Mouse (Mus musculus): ENCODE results near the gene Pdss2. TPM values are rescaled to one million over a fixed set of nuclear protein-coding genes. Genes with fewer than 3 reads are reported as not detected.
A peak's percentile ranks its signal among the peaks of the same experiment; 100 is the strongest.

Pdss2 gene
- total RNA-seq, 2 experiments from 2014 or later = 17.9 to 20.5 TPM

GRCm38 (mm10) chr10:43422061-43422770, 200.9 kb downstream of the Pdss2 start:
- no peak for DNase-seq (ENCODE audit: low spot score in 2 of 2)

- DNase-seq (ENCODE audit: low spot score in 2 of 2) = no peak
Observed at GRCm38 (mm10) chr10:43424545-43424944, 203.3 kb downstream of the Pdss2 start.

GRCm38 (mm10) chr10:43430606-43431005, 209.3 kb downstream of the Pdss2 start:
- DNase-seq (ENCODE audit: low spot score in 2 of 2) = no peak

GRCm38 (mm10) chr10:43434326-43434725, 213.0 kb downstream of the Pdss2 start:
- no peak for DNase-seq (ENCODE audit: low spot score in 2 of 2)

GRCm38 (mm10) chr10:43435757-43436156, 214.5 kb downstream of the Pdss2 start:
- DNase-seq (ENCODE audit: low spot score in 2 of 2) = no peak

- DNase-seq (ENCODE audit: low spot score in 2 of 2) = no peak
Observed at GRCm38 (mm10) chr10:43439492-43439941, 218.2 kb downstream of the Pdss2 start.

- DNase-seq (ENCODE audit: low spot score in 2 of 2) = no peak
Observed at GRCm38 (mm10) chr10:43440050-43440449, 218.8 kb downstream of the Pdss2 start.

GRCm38 (mm10) chr10:43440981-43441740, 219.9 kb downstream of the Pdss2 start:
- no peak for DNase-seq (ENCODE audit: low spot score in 2 of 2)

- no peak for DNase-seq (ENCODE audit: low spot score in 2 of 2)
Observed at GRCm38 (mm10) chr10:43448656-43449055, 227.4 kb downstream of the Pdss2 start.

GRCm38 (mm10) chr10:43451848-43452662, 230.8 kb downstream of the Pdss2 start:
- peak; percentile 50 to 52 for DNase-seq (ENCODE audit: low spot score in 2 of 2)

- DNase-seq (ENCODE audit: low spot score in 2 of 2) = no peak
Observed at GRCm38 (mm10) chr10:43452663-43452996, 231.3 kb downstream of the Pdss2 start.

- DNase-seq (ENCODE audit: low spot score in 2 of 2) = no peak
Observed at GRCm38 (mm10) chr10:43454219-43454618, 232.9 kb downstream of the Pdss2 start.

- DNase-seq (ENCODE audit: low spot score in 2 of 2) = no peak
Observed at GRCm38 (mm10) chr10:43454671-43455070, 233.4 kb downstream of the Pdss2 start.

GRCm38 (mm10) chr10:43462821-43463220, 241.5 kb downstream of the Pdss2 start:
- no peak for DNase-seq (ENCODE audit: low spot score in 2 of 2)

- DNase-seq (ENCODE audit: low spot score in 2 of 2) = no peak
Observed at GRCm38 (mm10) chr10:43463227-43463626, 241.9 kb downstream of the Pdss2 start.

GRCm38 (mm10) chr10:43466223-43466622, 244.9 kb downstream of the Pdss2 start:
- no peak for DNase-seq (ENCODE audit: low spot score in 2 of 2)

GRCm38 (mm10) chr10:43467659-43468058, 246.4 kb downstream of the Pdss2 start:
- no peak for DNase-seq (ENCODE audit: low spot score in 2 of 2)

GRCm38 (mm10) chr10:43468293-43468692, 247.0 kb downstream of the Pdss2 start:
- no peak for DNase-seq (ENCODE audit: low spot score in 2 of 2)

GRCm38 (mm10) chr10:43475376-43475775, 254.1 kb downstream of the Pdss2 start:
- peak in 1 of 2 experiments; percentile 33 for DNase-seq (ENCODE audit: low spot score in 2 of 2)

GRCm38 (mm10) chr10:43477459-43477858, 256.2 kb downstream of the Pdss2 start:
- no peak for DNase-seq (ENCODE audit: low spot score in 2 of 2)

GRCm38 (mm10) chr10:43477865-43478681, 256.8 kb downstream of the Pdss2 start:
- peak; percentile 47 to 51 for DNase-seq (ENCODE audit: low spot score in 2 of 2)

All from adrenal gland, adult 18-20 months (tissue).